Mouse (Mus musculus): ENCODE results near the gene Ppp1r3c.

DNA sequence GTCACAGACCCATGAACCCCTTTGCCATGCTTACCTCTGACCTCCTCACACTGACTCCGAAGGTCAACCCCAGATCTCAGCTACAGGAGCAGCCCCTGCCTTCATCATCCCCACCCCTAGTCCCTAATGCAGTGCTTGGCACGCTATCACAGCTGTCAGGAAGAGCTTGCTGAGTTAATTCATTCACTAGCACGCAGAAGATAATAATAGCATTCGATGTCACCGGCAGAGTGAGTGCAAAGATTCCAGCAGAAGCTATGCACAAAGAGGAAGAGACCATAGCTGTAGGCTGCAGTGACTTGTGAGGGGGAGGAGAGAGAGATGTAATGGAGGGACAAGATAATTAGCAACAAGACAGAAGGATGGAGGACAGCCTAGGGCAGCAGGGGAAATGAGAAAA is 47.2 kb downstream of the Ppp1r3c start:
- no peak for TF ChIP-seq POLR2A (IDR thresholded peaks at IDR 0.05; ENCODE audit: low read depth, low read length)
- no peak for TF ChIP-seq CTCF (IDR thresholded peaks at IDR 0.05; ENCODE audit: borderline replicate concordance, insufficient read depth, low read length)

All from embryonic fibroblast, embryonic 13.5 days (primary cell).